Mouse (Mus musculus) monocyte, adult 2 months (primary cell): ENCODE measurements around the gene Elob.

Experiments used
- DNase-seq, 2 experiments: peaks; one replicate each; pipeline ENCODE4 v3.0.0; 2022; ENCODE audit warnings: low spot score in 2 of 2, low read depth in 1 of 2

Gene Elob

DNA sequence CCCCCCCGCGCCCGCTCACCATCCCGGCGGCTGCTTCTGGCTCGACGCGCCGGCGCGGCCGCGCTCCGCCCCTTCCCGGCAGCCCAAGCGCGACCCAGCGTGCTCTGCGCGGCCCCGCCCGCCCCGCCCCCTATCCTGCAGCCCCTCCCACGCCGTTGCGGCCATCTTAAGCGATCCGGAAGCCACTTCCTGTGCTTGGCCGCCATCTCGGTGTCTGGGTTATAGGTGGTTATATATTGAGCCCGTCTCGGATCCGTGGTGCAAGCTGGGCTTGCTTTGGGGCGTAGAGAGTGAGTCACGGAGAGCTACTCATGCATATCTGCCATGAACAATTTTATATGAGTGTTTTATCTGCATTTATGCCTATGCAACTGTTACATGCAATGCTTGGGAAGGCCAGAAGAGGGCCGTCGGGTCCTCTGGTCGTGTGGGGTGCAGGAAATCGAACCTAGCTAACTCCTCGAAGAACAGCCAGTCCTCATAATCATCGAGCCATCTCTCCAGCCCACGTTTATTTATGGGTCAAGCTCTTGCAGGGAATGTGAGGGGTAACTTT is at the start of gene Elob:
Gene Elob, minus strand, starts transcription at position 73 of the 556 bp plus-strand sequence.
- peak; percentile 46 to 74 for DNase-seq

DNA sequence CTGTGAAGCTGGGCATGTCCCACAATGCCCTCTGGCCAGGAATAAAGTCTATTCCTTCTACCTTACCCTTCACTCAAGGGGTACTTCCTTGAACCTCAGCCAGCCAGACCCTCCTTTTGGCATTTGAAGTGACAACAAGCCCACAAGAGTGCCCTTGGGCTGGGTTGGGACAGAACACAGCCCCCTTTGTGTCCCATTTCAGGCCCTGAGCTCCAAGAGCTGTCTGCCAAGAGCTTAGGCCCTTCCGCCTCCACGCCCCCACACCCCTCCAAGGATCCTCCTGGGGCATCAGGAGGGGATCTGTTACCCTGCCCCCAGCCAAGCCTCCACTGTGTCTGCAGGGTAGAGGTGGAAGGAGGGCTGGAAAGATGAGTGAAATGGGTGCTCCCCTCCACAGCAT is 48.2 kb upstream of the Elob start:
- DNase-seq = no peak

DNA sequence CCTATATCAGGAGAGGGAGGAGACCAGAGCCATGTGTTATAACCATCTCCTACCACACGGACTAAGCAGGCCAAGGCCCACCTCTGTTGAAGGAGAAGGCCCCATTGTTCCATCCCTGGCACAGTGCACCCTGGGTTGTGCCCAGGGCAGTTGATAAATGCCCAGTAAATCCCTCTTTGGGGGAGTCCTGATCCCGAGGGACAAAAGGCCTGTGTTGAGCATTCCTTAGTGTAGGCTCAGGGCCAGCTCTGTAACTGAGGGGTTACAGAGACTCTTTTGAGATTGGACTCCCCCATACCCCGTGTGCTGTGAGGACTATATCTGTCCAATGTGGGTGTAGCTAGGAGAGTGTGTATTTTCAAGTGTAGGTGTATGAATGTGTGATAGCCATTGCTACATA is 47.8 kb upstream of the Elob start:
- DNase-seq = no peak

DNA sequence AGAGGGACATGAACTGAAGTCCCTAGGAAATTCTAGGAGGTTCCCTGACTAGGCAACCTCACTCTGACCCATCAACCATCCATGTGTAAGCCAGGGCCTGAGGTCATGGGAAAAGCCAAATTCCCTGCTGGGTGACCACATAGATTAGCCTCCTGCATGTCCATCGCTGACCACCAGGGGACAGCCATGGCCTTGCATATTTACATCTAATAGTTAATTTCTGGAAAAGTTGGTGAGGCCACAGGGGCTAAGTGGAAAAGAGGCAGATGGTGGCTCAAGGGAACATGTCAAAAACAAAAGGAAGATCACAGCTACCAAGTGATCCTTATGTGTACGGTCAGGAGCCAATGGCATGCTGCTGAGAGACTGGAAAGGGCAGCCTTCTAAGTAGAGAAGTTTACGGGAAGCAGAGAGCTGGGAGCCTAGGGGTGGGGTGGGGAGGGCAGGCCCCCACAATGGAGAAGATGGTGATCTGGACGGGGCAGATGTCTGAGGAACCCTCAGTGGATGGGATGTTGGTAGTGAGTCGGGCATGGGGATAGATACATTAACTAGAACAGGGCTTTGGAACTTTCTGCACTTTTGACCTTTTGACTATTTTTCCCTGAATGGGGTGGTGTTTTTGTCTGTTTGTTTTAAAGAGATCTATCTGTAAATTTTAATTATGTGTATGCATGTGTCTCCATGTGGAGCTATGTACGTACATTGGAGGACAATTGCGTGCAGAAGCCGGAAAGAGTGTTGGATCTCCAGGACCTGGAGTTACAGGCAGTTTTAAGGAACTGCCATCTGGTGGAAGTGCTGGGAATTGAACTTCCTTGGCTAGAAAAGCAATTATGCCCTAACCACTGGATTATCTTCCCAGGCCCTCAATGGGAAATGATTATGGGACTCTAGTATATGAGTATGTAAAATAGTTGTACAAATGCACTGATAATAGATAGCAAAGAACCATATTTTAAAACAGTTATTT is 45.2 kb upstream of the Elob start:
- DNase-seq = no peak

DNA sequence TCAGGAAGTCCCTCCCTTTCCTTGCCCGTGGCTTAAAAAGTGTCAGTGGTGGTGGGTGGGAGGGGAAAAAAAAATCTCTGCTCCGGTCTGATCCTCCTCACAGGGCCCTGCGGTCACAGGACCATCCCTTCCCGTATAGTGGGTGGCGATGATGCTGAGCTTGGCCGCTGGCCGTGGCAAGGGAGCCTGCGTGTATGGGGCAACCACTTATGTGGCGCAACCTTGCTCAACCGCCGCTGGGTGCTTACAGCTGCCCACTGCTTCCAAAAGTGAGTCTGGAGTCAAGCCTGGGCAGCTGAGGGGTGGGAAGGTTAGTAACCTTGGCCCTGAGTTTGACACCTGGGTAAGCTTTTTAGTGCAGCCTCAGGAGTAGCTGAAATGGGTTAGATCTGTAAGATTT is 39.6 kb upstream of the Elob start:
- peak; percentile 22 to 56 for DNase-seq

DNA sequence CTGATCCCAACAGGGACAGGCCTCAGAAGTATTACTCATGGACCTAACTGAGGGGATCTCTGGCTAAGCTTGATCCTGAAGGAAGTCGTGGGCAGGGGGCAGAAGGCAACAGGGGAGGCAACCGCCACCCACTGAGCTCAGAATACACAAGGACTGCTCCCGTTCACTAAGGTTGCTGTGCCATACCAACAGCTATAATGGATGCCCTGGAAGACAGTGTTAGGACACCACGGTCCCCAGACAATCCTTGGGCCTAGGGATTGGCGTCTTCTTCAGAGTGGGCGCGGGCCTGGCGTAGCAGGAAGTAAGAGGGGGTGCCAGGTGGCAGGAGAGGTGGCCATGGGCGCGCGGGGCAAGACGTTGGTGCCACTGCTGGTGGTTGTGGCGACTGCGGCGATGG is 38.8 kb upstream of the Elob start, which contains the start of gene Prss21:
Gene Prss21, plus strand, starts transcription at position 301 of the 400 bp plus-strand sequence.
- DNase-seq = no peak

DNA sequence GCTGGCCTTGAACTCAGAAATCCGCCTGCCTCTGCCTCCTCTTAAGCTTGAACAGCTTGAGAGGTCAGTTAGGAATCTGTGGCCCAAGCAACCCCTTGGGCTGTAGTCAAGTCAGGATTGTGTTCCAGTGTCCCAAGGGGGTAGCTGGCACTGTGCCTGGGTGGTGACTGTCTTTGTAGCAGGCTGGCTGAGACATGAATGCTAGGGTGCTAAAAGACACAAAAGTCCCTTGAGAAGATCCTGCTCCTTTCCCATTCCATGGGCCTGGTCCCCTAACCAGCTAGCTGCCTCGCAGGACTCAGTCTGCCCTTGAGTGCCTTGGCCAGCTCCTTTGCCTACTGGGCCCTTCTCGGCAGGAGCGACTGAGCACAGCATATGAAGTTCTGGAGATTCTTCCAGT is 34.0 kb upstream of the Elob start:
- DNase-seq = no peak

DNA sequence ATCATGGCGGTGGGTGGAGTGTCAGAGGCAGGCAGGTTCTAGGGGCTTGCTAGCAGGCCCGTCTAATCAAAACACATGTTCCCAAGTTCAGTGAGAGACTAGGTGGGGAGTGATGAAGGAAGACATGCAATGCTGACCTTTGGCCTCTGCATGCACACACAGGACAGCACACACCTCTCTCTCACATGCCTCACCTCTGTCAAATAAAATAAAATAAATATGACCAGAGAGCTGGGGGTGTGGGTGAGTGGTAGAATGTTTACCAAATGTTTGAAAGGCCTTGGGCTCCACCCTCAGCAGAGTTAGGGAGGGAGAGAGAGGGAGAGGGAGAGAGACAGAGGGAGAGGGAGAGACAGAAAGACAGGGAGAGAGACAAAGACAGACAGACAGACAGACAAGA is 29.0 kb upstream of the Elob start:
- DNase-seq = no peak

DNA sequence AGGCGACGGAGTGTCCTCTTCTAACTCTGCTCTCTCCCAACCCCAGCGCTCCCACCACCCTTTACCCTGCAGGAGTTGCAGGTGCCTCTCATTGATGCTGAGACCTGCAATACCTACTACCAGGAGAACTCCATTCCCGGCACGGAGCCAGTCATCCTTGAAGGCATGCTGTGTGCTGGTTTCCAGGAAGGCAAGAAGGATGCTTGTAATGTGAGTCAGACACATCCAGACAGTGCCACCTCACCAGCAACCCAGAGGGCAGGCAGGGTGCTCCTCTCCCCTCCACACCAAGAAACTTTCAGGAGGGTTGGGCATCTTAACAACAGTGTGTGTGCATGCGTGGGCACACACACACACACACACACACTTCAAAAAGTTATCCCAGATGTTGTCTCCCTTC is 28.3 kb upstream of the Elob start:
- DNase-seq = no peak

DNA sequence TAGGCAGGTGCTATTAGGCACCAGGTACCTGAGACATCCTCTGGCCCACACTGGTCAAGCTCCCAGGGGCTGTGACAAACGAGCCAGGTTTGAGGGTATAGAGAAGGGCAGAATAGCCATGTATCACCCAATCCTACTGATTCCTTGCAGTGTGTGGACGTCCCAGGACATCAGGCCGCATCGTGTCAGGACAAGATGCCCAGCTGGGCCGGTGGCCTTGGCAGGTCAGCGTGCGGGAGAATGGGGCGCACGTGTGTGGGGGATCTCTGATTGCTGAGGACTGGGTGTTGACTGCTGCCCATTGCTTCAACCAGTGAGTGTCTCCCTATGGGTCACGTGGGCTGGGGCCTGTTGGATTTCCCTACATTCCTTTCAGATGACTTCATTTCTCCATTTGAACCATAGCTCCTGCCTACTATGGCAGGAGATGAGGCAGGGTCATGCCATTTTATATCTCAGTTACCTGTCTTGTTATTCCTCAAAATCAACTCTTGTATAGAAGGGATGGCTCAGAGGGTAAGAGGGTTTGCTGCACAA is 25.4 kb upstream of the Elob start:
- DNase-seq = no peak

DNA sequence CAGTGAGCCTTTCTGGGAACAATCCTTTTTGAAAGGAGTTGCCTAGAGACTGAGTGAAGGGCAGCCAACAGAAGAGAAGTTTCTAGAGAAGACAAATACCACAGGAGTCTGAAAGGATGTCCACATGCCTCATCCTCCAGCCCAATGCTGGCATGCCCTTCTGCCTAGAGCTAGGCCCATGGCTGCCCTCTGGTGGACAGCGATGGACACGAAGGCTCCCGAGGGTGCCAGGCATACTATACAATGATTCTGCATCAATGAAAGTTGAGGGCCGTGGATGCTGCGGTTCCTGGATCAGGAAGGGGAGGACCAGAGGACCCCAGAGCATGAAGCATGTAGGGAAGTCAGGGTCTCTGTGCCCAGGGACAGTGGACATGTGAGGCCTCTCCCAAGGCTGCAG is 24.4 kb upstream of the Elob start:
- DNase-seq = peak in 1 of 2 experiments; percentile 44

DNA sequence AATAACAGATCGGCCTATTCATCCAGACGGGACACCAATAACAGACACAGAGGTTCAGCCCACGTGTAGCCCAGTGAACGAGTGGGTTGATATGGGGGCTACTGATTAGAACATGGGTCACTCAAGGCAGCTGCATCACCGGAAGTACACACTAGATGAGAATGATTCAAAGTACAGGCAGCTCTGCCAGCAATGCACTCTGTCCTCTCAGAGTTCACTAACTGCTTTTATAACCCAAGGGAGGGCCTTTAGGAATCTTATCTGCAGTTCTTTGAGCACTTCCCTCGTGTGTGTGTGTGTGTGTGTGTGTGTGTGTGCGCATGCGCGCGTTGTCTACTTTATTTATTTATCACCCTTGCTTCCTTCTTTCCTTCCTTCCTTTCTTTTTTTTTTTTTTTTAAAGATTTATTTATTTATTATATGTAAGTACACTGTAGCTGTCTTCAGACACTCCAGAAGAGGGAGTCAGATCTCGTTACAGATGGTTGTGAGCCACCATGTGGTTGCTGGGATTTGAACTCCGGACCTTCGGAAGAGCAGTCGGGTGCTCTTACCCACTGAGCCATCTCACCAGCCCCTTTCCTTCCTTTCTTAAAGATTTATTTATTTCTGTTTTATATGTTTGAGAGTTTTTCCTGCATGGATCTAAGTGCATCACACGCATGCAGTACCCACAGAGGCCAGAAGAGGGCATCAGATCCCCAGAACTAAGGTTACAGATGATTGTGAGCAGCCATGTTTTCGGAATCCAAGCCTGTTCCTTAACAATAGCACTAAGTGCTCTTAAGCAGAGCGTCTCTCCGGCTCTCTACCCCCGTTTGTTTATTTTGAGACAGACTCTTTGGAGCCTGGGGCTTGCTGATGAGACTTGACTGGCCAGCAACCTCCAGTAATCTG is 22.2 kb upstream of the Elob start:
- peak in 1 of 2 experiments; percentile 50 for DNase-seq

DNA sequence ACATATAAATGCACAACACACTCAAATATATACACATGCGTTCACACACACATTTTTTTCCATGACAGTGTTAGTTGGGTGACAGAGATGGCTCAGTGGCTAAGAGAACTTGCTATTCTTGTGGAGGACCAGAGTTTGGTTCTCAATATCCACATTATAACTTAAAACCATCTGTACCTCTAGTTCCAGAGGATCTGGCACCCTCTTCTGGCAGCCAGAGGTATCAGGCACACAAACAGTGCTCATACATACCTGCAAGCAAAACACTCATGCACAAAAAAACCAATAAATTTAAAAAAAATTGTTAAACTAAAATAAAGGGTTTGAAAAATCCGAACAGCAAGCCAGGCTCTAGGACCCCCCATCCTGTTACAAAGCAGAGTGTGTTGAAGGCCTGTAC is 21.1 kb upstream of the Elob start:
- DNase-seq = no peak

DNA sequence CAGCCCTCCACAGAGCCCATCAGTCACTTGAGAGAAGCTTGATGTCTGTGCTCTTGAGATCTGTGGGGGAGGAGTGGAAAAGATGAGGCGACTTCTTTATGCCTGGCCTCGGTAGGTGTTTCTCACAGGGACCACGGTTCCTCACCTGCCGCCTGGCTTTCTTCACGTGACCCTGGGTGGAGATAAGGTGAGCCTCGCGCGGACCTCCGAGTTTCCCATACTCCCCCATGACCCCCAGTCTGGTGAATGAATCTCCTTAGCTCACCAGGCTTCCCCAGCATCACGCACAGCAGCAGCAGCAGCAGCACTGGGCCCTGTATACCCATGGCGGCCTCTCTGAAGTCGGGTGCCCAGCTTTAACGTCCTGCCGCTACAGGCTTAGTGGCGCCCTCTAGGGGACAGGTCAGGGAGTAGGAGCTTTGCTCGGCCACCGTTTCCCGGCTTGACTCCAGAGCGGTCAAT is 14.9 kb upstream of the Elob start, which contains the start of the genes Prss32 and Prss41:
Gene Prss32, plus strand, starts transcription at position 44 of the 462 bp plus-strand sequence.
Gene Prss41, minus strand, starts transcription at position 361 of the 462 bp plus-strand sequence.
- peak in 1 of 2 experiments; percentile 43 for DNase-seq

DNA sequence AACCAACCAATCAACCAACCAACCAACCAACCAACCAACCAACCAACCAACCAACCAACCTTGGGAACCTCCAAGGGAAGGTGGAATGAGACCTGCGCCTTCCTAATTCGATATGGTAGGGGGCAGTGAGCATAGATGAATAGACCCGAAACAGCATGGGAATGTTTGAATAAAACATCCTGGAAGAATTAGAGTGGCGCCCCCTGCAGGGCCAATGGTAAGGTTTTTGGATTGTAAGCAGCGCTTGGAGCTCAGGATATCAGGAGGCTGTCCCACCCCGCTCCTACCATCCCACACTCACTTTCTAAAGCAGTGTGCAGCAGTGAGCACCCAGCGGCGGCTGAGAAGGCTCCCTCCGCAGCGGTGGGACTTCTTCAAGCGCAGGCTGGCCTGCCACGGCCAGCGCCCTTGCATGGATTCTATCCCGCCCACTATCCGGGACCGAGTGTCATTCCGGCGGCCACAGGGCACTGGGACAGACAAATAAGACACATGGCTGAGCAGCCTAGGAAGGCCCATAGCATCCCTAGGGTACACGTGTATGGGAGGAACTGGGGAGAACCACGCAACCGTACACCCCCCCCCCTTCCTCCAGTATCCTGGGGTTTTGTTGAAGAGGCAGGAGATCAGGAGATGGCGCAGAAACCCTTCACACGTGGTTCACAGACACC is 14.3 kb upstream of the Elob start:
- DNase-seq = no peak

DNA sequence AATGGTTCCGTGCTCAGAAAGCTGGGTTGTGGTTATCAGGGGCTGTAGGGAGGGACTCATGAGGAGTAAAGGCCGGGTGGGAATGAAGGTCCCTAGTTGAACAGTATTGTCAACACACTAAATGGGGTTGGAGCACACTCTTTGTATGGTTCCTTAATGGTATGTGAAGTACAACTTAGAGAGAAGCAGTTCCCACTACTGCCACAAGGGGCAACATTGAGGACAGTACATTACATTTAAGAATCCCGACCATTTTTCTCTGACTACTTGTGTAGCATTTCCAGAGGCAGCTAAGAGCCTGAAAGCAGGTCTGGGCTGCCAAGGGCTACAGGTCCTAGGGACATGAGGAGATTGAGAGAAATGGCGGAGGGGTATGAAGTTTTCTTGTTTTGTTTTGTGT is 12.2 kb upstream of the Elob start:
- peak in 1 of 2 experiments; percentile 47 for DNase-seq

DNA sequence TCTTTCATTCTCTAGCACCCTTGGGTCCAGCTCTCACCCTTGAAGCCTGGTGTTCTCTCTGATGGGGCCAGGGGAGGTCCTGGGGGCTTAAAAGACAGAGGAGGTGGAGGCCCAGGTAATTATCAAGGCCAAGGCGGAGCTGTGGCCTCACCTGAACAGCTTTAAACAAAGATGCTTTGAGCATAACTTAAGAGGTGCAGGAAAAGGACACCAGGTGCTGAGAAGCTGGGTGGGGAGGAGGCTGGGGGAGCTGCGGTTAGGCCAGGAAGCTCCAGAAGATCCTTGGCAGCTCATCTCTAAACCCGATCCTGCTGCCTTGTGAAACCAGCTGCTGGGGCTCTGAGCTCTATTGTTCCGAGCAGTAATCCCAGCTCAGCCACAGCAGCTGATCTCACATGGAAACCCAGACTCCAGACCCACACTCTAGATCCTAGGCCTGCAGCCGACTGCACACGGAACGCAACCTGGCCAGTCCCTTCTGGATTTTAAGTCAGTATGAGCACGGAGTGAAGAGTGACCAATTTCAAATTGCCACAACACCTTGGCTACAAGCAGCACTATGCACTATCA is 7.2 kb upstream of the Elob start, which contains the start of gene Prss33:
Gene Prss33, minus strand, starts transcription at position 51 of the 570 bp plus-strand sequence.
- no peak for DNase-seq

DNA sequence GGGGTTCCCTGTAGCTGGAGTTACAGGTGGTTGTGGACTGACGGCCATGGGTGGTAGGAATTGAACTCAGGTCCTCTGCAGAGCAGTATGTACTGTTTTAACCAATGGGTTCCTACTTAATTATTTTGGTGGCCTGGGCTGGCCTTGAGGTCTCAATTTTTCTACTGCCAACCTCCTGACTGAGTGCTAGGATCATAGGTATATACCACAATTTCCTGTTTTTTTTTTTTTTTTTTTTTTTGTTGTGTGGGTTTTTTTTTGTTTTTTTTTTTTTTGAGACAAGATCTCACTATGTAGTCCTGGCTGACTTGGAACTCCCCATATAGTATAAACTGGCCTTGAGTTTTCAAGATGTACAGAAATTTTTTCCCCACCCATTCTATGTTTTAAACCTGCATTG is 2.3 kb upstream of the Elob start:
- DNase-seq = no peak

DNA sequence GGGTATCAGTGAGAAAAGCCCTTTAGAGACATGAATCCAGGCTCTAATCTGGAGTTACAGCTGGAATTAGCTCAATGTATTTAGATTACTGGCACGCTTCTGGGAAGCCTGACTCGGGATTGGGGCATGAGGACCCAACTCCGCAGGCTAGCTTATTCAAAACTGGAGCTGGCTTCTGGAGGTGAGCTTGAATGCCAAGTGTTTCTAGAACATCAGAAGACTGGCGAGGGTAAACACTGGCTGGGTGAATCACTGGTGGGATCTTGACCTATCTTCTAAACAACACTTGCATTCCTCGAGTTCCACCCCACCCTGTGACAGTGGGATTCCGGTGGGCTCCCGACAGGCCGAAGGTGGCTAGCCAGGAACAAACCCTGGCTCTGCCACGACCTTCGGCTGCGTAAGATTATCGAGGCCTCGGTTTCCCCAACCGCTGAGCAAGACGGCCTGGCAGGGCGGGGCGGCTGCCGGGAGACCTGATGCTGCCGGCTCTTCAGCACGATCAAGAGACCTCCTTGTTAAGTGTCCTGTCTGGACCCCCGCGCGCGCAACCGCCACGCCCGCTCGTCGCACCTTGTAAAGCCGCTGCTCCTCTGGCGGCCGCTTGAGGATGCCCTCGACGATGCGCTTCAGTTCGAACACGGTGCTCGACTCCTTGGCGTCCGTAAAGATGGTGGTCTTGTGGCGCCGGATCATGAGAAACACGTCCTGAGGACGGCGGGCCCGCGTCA is 500 bp downstream of the Elob start:
- peak in 1 of 2 experiments; percentile 46 for DNase-seq
